Mouse (Mus musculus): ENCODE data around the gene Gm9. TPM values are rescaled to one million over a fixed set of nuclear protein-coding genes. Genes with fewer than 3 reads are reported as not detected.

Gene Gm9
- polyA plus RNA-seq (2012; rRNA removed), result not detected in 2 replicates

DNA sequence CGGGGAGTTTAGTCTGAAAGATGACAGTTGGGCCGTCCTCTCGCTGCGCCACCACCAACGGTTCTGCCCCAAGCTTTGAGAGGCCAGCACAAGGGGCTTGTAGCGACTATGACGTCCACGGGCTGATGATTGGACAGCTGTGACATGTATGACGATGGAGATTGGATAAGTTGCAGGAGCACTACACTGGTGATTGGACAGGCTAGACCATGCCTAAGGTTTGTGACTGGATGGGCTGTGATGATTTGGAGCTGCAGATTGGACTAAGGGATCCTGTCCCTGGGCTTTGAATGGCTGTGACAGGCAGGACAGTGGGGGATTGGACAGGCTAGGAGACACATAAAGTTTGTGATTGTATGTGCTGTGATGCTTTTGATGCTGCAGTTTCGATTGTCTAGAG, at the start of gene Gm9:
Gene Gm9 (minus strand): TSS at position 101 of the 400 bp plus-strand sequence.

DNA sequence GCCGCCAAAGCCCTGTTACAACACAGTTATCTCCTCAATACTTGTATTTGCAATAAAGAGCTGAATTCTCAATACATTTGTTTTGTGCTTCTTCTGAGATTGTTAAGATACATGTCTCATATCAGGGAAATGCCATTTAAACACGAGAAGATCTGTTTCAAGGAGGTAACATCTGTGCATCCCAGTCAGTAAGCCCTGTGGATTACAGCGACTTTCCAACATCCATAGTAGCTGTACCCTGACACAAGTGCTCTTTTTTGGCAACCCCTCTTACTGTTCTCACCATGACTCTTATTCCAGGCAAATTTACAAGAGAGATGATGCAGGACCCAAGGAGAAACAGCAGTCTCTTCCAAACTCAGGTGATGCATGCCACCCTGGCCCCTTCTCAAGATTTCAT, 38.8 kb upstream of the Gm9 start, which contains the start of gene Rhox3a:
Gene Rhox3a (plus strand): TSS at position 301 of the 400 bp plus-strand sequence.

GRCm38 (mm10) chrX:37244676-37245075, 33.8 kb upstream of the Gm9 start, which contains the start of gene Rhox2a:
Rhox2a (plus strand) TSS chrX:37244976.

DNA sequence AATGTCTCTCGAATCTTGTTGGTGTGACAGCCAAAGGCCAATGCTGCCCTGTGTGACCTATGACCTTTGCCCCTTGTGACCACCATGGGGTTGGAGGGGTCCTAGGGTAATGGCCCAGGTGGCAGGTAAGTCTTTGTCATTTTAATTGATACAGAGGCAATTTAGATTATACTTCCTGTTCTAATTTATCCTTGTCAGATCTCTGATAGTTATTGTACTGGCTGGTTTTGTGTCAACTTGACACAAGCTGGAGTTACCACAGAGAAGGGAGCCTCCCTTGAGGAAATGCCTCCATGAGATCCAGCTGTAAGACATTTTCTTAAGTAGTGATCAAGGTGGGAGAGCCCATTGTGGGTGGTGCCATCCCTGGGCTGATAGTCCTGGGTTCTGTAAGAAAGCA, 11.3 kb upstream of the Gm9 start, which contains the start of gene Rhox1:
Gene Rhox1 (minus strand): TSS at position 101 of the 400 bp plus-strand sequence.

GRCm38 (mm10) chrX:37191105-37191743, 19.6 kb downstream of the Gm9 start, which contains the start of the genes Ndufa1 and Rnf113a1:
Ndufa1 (minus strand) TSS chrX:37191163.
Rnf113a1 (plus strand) TSS chrX:37191245.

GRCm38 (mm10) chrX:37168742-37169141, 42.1 kb downstream of the Gm9 start, which contains the start of gene Akap14:
Akap14 (minus strand) TSS chrX:37168842.

Other genes with a start within 250 kb of the Gm9 start
- gene Sept6, start 219.2 kb downstream of the Gm9 start, polyA plus RNA-seq (2012; rRNA removed), result 2.6 and 3.4 TPM in 2 replicates
- gene Sowahd, start 162.2 kb downstream of the Gm9 start, polyA plus RNA-seq (2012; rRNA removed), result 0.19 and 0.40 TPM in 2 replicates
- 2.9 and 5.2 TPM in 2 replicates for gene Rpl39, start 125.6 kb downstream of the Gm9 start, polyA plus RNA-seq (2012; rRNA removed)
- gene Upf3b, start 100.7 kb downstream of the Gm9 start, polyA plus RNA-seq (2012; rRNA removed), result 0.08 and 0.23 TPM in 2 replicates
- gene Nkap, start 84.2 kb downstream of the Gm9 start, polyA plus RNA-seq (2012; rRNA removed), result 0.38 and 0.83 TPM in 2 replicates
- not detected in 2 replicates for gene Akap14, start 42.2 kb downstream of the Gm9 start, polyA plus RNA-seq (2012; rRNA removed)
- 46.5 and 66.5 TPM in 2 replicates for gene Ndufa1, start 19.9 kb downstream of the Gm9 start, polyA plus RNA-seq (2012; rRNA removed)
- 0.28 and 0.75 TPM in 2 replicates for gene Rnf113a1, start 19.8 kb downstream of the Gm9 start, polyA plus RNA-seq (2012; rRNA removed)
- not detected in 2 replicates for gene Rhox1, start 11.2 kb upstream of the Gm9 start, polyA plus RNA-seq (2012; rRNA removed)
- gene Rhox2a, start 33.9 kb upstream of the Gm9 start, polyA plus RNA-seq (2012; rRNA removed), result not detected in 2 replicates
- gene Rhox3a, start 38.9 kb upstream of the Gm9 start, polyA plus RNA-seq (2012; rRNA removed), result not detected in 2 replicates
- not detected in 2 replicates for gene Rhox4a, start 54.3 kb upstream of the Gm9 start, polyA plus RNA-seq (2012; rRNA removed)
- gene Rhox3a2, start 169.0 kb upstream of the Gm9 start, polyA plus RNA-seq (2012; rRNA removed), result not detected in 2 replicates
- not detected in 2 replicates for gene Rhox4a2, start 179.8 kb upstream of the Gm9 start, polyA plus RNA-seq (2012; rRNA removed)
- not detected in 2 replicates for gene Rhox2b, start 201.0 kb upstream of the Gm9 start, polyA plus RNA-seq (2012; rRNA removed)
- not detected in 2 replicates for gene Rhox4b, start 221.5 kb upstream of the Gm9 start, polyA plus RNA-seq (2012; rRNA removed)
- gene Rhox2c, start 242.6 kb upstream of the Gm9 start, polyA plus RNA-seq (2012; rRNA removed), result not detected in 2 replicates
- gene Rhox3c, start 247.5 kb upstream of the Gm9 start, polyA plus RNA-seq (2012; rRNA removed), result not detected in 2 replicates